Mouse (Mus musculus): ENCODE data around the gene Taf12.

DNA sequence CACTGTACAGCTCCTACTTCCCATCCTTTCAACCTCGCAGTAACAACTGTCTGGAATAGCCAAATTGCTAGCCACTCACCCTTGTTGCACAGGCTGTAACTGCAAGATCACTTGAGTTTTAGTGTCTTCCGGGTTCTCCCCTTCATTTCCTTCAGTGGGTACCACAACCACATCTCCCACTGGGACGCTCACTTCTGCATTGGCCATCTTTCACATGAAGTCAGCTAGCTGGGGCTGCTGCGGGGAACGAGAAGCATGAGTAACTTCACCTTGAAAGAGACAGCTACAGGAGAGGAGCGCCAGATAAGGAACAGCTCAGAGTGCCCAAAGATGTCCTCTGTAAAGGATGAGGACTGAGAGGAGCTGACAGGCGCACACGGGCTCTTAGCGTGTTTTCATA, 22.6 kb upstream of the Taf12 start:
- no peak for TF ChIP-seq CTCF (IDR thresholded peaks at IDR 0.05; ENCODE audit: low read depth)
- no peak for TF ChIP-seq EP300 (IDR thresholded peaks at IDR 0.05; ENCODE audit: low read depth)

Data from liver, postnatal 0 days (tissue).